In the genomic region with DNA sequence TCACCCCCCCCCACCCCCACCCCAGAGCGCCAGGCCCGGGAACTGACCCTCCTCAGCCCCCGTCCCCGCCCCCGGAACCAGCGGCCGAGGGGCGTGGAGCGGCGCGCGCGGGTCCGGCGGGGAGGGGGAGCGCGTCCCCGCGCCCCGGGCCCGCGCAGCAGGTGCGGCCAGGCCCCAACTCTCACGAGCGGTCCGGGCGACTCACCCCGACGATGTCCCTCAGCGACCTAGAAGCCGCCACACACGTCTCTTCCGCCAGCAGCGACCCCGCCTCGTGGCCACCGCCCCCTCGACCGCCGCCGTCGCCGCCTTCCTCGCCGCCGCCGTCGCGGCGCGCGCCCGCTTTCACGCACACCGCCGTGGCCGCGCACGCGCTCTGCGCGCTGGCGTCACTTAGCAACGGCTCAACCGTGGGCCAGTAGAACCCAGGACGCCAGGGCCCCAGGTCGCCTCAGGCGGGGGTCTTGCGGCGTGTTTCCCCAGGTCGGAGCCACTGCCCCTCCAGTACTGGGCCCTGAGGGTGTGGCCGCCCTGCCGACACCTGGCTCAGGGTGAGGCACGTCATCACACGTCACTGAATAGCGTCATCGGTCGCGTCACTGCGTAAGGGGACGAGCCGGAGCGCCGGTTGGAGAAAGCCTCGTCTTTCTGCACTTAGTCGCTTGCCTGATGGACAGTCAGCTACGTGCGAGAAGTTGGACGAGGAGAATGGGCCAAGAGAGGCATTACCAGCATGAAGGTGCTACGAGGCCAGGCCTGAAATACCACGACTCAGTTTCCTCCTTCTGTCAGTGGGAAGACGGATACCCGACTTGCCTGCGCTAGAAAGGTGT, we compare ENCODE assay signal across 8 mouse cellular contexts. TPM values are rescaled to one million over a fixed set of nuclear protein-coding genes. Genes with fewer than 3 reads are reported as not detected.
A peak's percentile ranks its signal among the peaks of the same experiment; 100 is the strongest.
DNase-seq lines count a peak whose midpoint lies in the region; ATAC-seq and TF ChIP-seq lines count a peak whose summit lies in the region.

TSS of gene Btbd9 (minus strand) at position 548 of the 833 bp plus-strand sequence.

- TF ChIP-seq EP300 in CH12.LX (IDR thresholded peaks at IDR 0.05; ENCODE audit: low read length): no peak
- no peak for TF ChIP-seq EP300 in heart, postnatal 0 days (IDR thresholded peaks at IDR 0.05; ENCODE audit: low read depth)

- H3K4me3 ChIP-seq in CH12.LX (replicated peaks in 1 of 3; ENCODE audit: low read depth in 2 of 3, low read length in 2 of 3, poor library complexity in 1 of 3): peak within 1 kb of the TSS; percentile 69 to 95 (median 73)
- H3K4me3 ChIP-seq in forebrain, embryonic 12.5 days (replicated peaks): peak within 1 kb of the TSS; percentile 77
- peak within 1 kb of the TSS; percentile 92 for H3K4me3 ChIP-seq in heart, postnatal 0 days (ENCODE audit: low read depth, low read length)
- peak within 1 kb of the TSS; percentile 86 for H3K4me3 ChIP-seq in liver, embryonic 16.5 days (ENCODE audit: low read depth, low read length)
- H3K4me3 ChIP-seq in neural tube, embryonic 13.5 days: peak within 1 kb of the TSS; percentile 65
- peak within 1 kb of the TSS; percentile 94 for H3K4me3 ChIP-seq in testis, adult 2 months (ENCODE audit: control insufficient read depth, low read depth, low read length)

- peak within 1 kb of the TSS; percentile 97 for H3K4me2 ChIP-seq in CH12.LX (ENCODE audit: insufficient read depth, low read depth, poor library complexity, severe bottlenecking)
- peak within 1 kb of the TSS; percentile 71 for H3K4me2 ChIP-seq in forebrain, embryonic 12.5 days
- H3K4me2 ChIP-seq in heart, postnatal 0 days (ENCODE audit: low read depth, low read length): peak within 1 kb of the TSS; percentile 71
- peak within 1 kb of the TSS; percentile 92 for H3K4me2 ChIP-seq in liver, embryonic 16.5 days (ENCODE audit: low read depth, low read length)
- H3K4me2 ChIP-seq in neural tube, embryonic 13.5 days: peak within 1 kb of the TSS; percentile 87

- peak; percentile 94 for ATAC-seq in forebrain, embryonic 12.5 days (ENCODE audit: low FRiP score)
- peak; percentile 88 for ATAC-seq in heart, postnatal 0 days (ENCODE audit: insufficient read depth, low read depth)
- peak; percentile 91 for ATAC-seq in liver, embryonic 16.5 days (ENCODE audit: low read depth)
- peak; percentile 95 for ATAC-seq in neural tube, embryonic 13.5 days (ENCODE audit: low read depth)

- H3K9me3 ChIP-seq in CH12.LX (replicated peaks; ENCODE audit: low read length): no peaks in the 10 kb centered on the region
- H3K9me3 ChIP-seq in forebrain, embryonic 12.5 days: no peaks in the 10 kb centered on the region
- H3K9me3 ChIP-seq in heart, postnatal 0 days (replicated peaks; ENCODE audit: control insufficient read depth, low read length): no peaks in the 10 kb centered on the region
- H3K9me3 ChIP-seq in liver, embryonic 16.5 days (replicated peaks; ENCODE audit: control insufficient read depth, low read length): no peaks in the 10 kb centered on the region
- H3K9me3 ChIP-seq in neural tube, embryonic 13.5 days: no peaks in the 10 kb centered on the region

- dilution Hi-C loops in CH12.LX (cut with MboI; ENCODE audit: extremely low pct_ligation_motif_present, extremely low pct_unique_long_range_greater_than_20kb, low sequenced_read_pairs): no loop called here

- TF ChIP-seq RAD21 in CH12.LX (IDR thresholded peaks at IDR 0.05; ENCODE audit: low read depth, low read length): no peak

- H3K36me3 ChIP-seq in CH12.LX (replicated peaks in 1 of 2; ENCODE audit: control insufficient read depth in 1 of 2, insufficient read depth in 1 of 2, low read length in 1 of 2): peaks cover 0 to 9% of the 10 kb centered on the region in 2 experiments
- H3K36me3 ChIP-seq in forebrain, embryonic 12.5 days (replicated peaks): no peaks in the 10 kb centered on the region
- H3K36me3 ChIP-seq in heart, postnatal 0 days (replicated peaks; ENCODE audit: control insufficient read depth, insufficient read depth, low read length): no peaks in the 10 kb centered on the region
- H3K36me3 ChIP-seq in liver, embryonic 16.5 days (ENCODE audit: control insufficient read depth, insufficient read depth): no peaks in the 10 kb centered on the region
- H3K36me3 ChIP-seq in neural tube, embryonic 13.5 days: no peaks in the 10 kb centered on the region
- no peaks in the 10 kb centered on the region for H3K36me3 ChIP-seq in testis, adult 2 months (ENCODE audit: control insufficient read depth, insufficient read depth, low read length)

- WGBS in forebrain, embryonic 12.5 days: under 1% methylated on average over 78 of the region's 94 CpGs
- WGBS in heart, postnatal 0 days: under 1% methylated on average over 59 of the region's 94 CpGs
- WGBS in liver, embryonic 16.5 days (ENCODE audit: insufficient replicate concordance): under 1% methylated on average over 80 of the region's 94 CpGs
- WGBS in neural tube, embryonic 13.5 days: under 1% methylated on average over 89 of the region's 94 CpGs

- no peak for TF ChIP-seq CTCF in CH12.LX (conservative IDR thresholded peaks at IDR 0.05 in 1 of 2, IDR thresholded peaks at IDR 0.05 in 1 of 2; ENCODE audit: low read depth in 2 of 2, low read length in 2 of 2)
- TF ChIP-seq CTCF in heart, postnatal 0 days (IDR thresholded peaks at IDR 0.05; ENCODE audit: low read depth): no peak
- peak; percentile 3; the same call in 1 of the 2 replicates for TF ChIP-seq CTCF in testis, adult 2 months (IDR thresholded peaks at IDR 0.05; ENCODE audit: control insufficient read depth, insufficient read depth, insufficient replicate concordance, low read depth, low read length)

- in situ Hi-C loops in CH12.LX (cut with MboI; ENCODE audit: low pct_ligation_motif_present, low pct_unique_long_range_greater_than_20kb, low sequenced_read_pairs): no loop called here

- H3K9ac ChIP-seq in CH12.LX (ENCODE audit: insufficient read depth, low read depth): peak within 1 kb of the TSS; percentile 96
- peak within 1 kb of the TSS; percentile 79 for H3K9ac ChIP-seq in forebrain, embryonic 12.5 days
- H3K9ac ChIP-seq in heart, postnatal 0 days (replicated peaks; ENCODE audit: low read depth, low read length): peak within 1 kb of the TSS; percentile 81
- H3K9ac ChIP-seq in liver, embryonic 16.5 days (ENCODE audit: low read depth, low read length): peak within 1 kb of the TSS; percentile 78
- peak within 1 kb of the TSS; percentile 79 for H3K9ac ChIP-seq in neural tube, embryonic 13.5 days

- peaks cover 4 to 21% of the 10 kb centered on the region in 2 experiments for H3K4me1 ChIP-seq in CH12.LX (ENCODE audit: control insufficient read depth in 1 of 2, insufficient read depth in 2 of 2)
- peaks cover 32% of the 10 kb centered on the region for H3K4me1 ChIP-seq in forebrain, embryonic 12.5 days
- peaks cover 18% of the 10 kb centered on the region for H3K4me1 ChIP-seq in heart, postnatal 0 days (ENCODE audit: control insufficient read depth, insufficient read depth)
- peaks cover 22% of the 10 kb centered on the region for H3K4me1 ChIP-seq in liver, embryonic 16.5 days (ENCODE audit: control insufficient read depth, low read depth, low read length)
- H3K4me1 ChIP-seq in neural tube, embryonic 13.5 days (replicated peaks): peaks cover 32% of the 10 kb centered on the region
- peaks cover 6% of the 10 kb centered on the region for H3K4me1 ChIP-seq in testis, adult 2 months (ENCODE audit: control insufficient read depth, insufficient read depth, low read length)

- peak; percentile 94 for DNase-seq in CH12.LX (ENCODE audit: extremely low read depth)
- DNase-seq in c-Kit-positive CD71-positive TER-119-negative erythroid progenitor cells, embryonic 14.5 days (ENCODE audit: low read depth): peak; percentile 95
- peak; percentile 80 for DNase-seq in heart, postnatal 0 days (ENCODE audit: low spot score)
- DNase-seq in kidney, postnatal 4 days: peak; percentile 96 to 97

- no peaks in the 10 kb centered on the region for H3K79me2 ChIP-seq in CH12.LX (replicated peaks; ENCODE audit: control insufficient read depth, extremely low read depth, insufficient read depth, poor library complexity, severe bottlenecking)

- peak; percentile 86 for TF ChIP-seq POLR2A in CH12.LX (IDR thresholded peaks at IDR 0.05; ENCODE audit: low read depth, low read length)
- peak; percentile 90 for TF ChIP-seq POLR2A in testis, adult 2 months (IDR thresholded peaks at IDR 0.05; ENCODE audit: control insufficient read depth, low read depth, low read length)

- H3K27ac ChIP-seq in CH12.LX (ENCODE audit: insufficient read depth, low read depth): peak within 1 kb of the TSS; percentile 51
- H3K27ac ChIP-seq in forebrain, embryonic 12.5 days: peak within 1 kb of the TSS; percentile 89
- peak within 1 kb of the TSS; percentile 86 for H3K27ac ChIP-seq in heart, postnatal 0 days (ENCODE audit: low read depth)
- H3K27ac ChIP-seq in liver, embryonic 16.5 days (ENCODE audit: low read length): peak within 1 kb of the TSS; percentile 87
- peak within 1 kb of the TSS; percentile 95 for H3K27ac ChIP-seq in neural tube, embryonic 13.5 days (replicated peaks)
- H3K27ac ChIP-seq in testis, adult 2 months (ENCODE audit: control insufficient read depth, insufficient read depth, low read depth, low read length): peak within 1 kb of the TSS; percentile 96

- H3K27me3 ChIP-seq in CH12.LX (replicated peaks): no peaks in the 10 kb centered on the region
- H3K27me3 ChIP-seq in forebrain, embryonic 12.5 days: no peaks in the 10 kb centered on the region
- no peaks in the 10 kb centered on the region for H3K27me3 ChIP-seq in heart, postnatal 0 days (ENCODE audit: control insufficient read depth, insufficient read depth, low read length)
- H3K27me3 ChIP-seq in liver, embryonic 16.5 days (ENCODE audit: control insufficient read depth, insufficient read depth, low read depth, low read length): no peaks in the 10 kb centered on the region
- H3K27me3 ChIP-seq in neural tube, embryonic 13.5 days: no peaks in the 10 kb centered on the region
- no peaks in the 10 kb centered on the region for H3K27me3 ChIP-seq in testis, adult 2 months (ENCODE audit: control insufficient read depth, insufficient read depth, low read length)

TF ChIP-seq in CH12.LX, 34 proteins besides CTCF, POLR2A, EP300 and RAD21 (continues in another document):
- TF ChIP-seq RCOR1 (conservative IDR thresholded peaks at IDR 0.05; ENCODE audit: low read depth, low read length) (no peak), SMC3 (IDR thresholded peaks at IDR 0.05; ENCODE audit: low read depth, low read length) (no peak), SIN3A (IDR thresholded peaks at IDR 0.05; ENCODE audit: low read length) (peak; percentile 66; the same call in 1 of the 2 replicates), NRF1 (IDR thresholded peaks at IDR 0.05; ENCODE audit: low read depth, low read length) (peak; percentile 82)

RNA-seq across cellular contexts. Expression of gene Btbd9, which starts in this region (rescaled TPM):
- total RNA-seq in CH12.LX (2012; rRNA removed) (16.6 and 19.3 TPM in 2 replicates), CH12.LX (2014; rRNA removed) (18.6 and 25.4 TPM in 2 replicates)
- 20.0 and 22.3 TPM in 2 replicates for polyA plus RNA-seq in CH12.LX (2012; ENCODE audit: insufficient read length, low read depth)
- polyA plus RNA-seq in forebrain, embryonic 12.5 days (2016; fragmentation: Nextera tagmentation; extraction: Ambion mirVana): 79.8 and 85.9 TPM in 2 replicates
- 30.3 and 36.4 TPM in 2 replicates for total RNA-seq in heart, postnatal 0 days (2014; rRNA removed; ENCODE audit: low replicate concordance)
- polyA plus RNA-seq in heart, postnatal 0 days (2015; fragmentation: Nextera tagmentation; extraction: Ambion mirVana): 26.2 and 31.0 TPM in 2 replicates
- polyA plus RNA-seq in liver, embryonic 16.5 days (2015; fragmentation: Nextera tagmentation; extraction: Ambion mirVana): 13.2 and 14.3 TPM in 2 replicates
- 122 and 126 TPM in 2 replicates for polyA plus RNA-seq in neural tube, embryonic 13.5 days (2015; fragmentation: Nextera tagmentation; extraction: Ambion mirVana)
- 84.7 and 87.1 TPM in 2 replicates for polyA plus RNA-seq in testis, adult 2 months (2012; rRNA removed)

Comparison
In these comparisons a context has a peak if more than half of its experiments do, and no peak if none do; other contexts are left out.
1. Peak in every context shown above with its lines: DNase-seq, ATAC-seq, H3K4me3 ChIP-seq and H3K27ac ChIP-seq.